Mouse (Mus musculus): ENCODE measurements around the gene Nprl2.
"Not testable (repeated sequence)": the region's sequence is repeated elsewhere in the genome, so short reads cannot be mapped to it uniquely, and the experiment has no call there.

Nprl2 gene

GRCm38 (mm10) chr9:107553541-107554318 is 11.7 kb downstream of the Nprl2 start:
- in situ Hi-C loops (cut with MseI, MboI), result no loop called here

GRCm38 (mm10) chr9:107554319-107554825 is 12.3 kb downstream of the Nprl2 start:
- in situ Hi-C loops (cut with MseI, MboI), result no loop called here

- in situ Hi-C loops (cut with MseI, MboI), result no loop called here
Measured at GRCm38 (mm10) chr9:107555031-107555457, 13.0 kb downstream of the Nprl2 start.

DNA sequence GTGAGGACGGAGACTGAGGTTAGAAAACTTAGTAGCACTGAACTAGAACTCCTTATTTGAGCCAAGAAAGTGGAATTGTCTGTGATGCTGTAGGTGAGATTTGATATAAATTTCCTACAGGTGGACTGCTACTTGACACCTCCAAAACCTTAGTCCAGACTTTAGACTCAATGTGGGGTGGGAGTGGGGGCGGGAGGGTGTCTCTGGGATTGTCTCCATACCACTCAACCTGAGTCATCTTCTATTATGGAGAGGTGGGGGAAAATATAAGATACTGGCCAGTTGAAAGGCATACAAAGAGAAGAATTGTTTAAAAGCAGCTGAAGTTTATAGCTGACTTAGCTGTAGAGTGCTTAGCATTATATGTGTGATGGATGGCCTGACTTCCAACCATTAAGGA is 13.7 kb downstream of the Nprl2 start:
- in situ Hi-C loops (cut with MseI, MboI), result no loop called here

GRCm38 (mm10) chr9:107556346-107556745 is 14.3 kb downstream of the Nprl2 start:
- in situ Hi-C loops (cut with MseI, MboI), result no loop called here

- in situ Hi-C loops (cut with MseI, MboI), result no loop called here
Measured at GRCm38 (mm10) chr9:107563029-107563581, 21.1 kb downstream of the Nprl2 start, which contains the start of gene Tusc2. Gene Tusc2 (plus strand): TSS chr9:107563255.

- in situ Hi-C loops (cut with MseI, MboI), result not testable (repeated sequence)
Measured at GRCm38 (mm10) chr9:107565556-107565955, 23.5 kb downstream of the Nprl2 start.

- in situ Hi-C loops (cut with MseI, MboI), result no loop called here
Measured at GRCm38 (mm10) chr9:107566041-107566709, 24.1 kb downstream of the Nprl2 start.

GRCm38 (mm10) chr9:107566855-107567254 is 24.8 kb downstream of the Nprl2 start:
- in situ Hi-C loops (cut with MseI, MboI), result no loop called here

- in situ Hi-C loops (cut with MseI, MboI), result no loop called here
Measured at GRCm38 (mm10) chr9:107567702-107568319, 25.8 kb downstream of the Nprl2 start, which contains the start of gene Hyal2. Gene Hyal2 (plus strand): TSS chr9:107567945.

- in situ Hi-C loops (cut with MseI, MboI), result no loop called here
Measured at GRCm38 (mm10) chr9:107568331-107569261, 26.6 kb downstream of the Nprl2 start.

DNA sequence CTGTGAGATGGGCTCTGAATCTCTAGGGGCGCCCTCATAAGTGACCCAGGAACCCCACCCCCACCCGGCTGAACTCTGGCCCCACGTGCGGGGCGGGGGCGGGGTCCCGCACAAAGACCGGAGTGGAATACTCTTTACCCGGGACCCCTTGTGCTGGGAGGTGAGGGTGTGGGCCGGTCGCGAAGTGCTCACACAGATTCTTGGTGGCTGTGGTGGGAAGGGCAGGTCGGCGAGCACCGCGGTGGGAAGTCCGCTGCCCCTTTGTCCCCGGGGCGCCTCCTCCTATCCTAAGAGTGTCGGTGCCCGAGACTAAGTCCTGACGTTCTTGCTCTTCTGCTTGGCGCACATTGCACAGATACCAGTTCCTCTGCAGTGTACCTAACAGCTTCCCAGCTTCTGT is 27.2 kb downstream of the Nprl2 start:
- in situ Hi-C loops (cut with MseI, MboI), result no loop called here

- in situ Hi-C loops (cut with MseI, MboI), result no loop called here
Measured at GRCm38 (mm10) chr9:107570016-107570415, 28.0 kb downstream of the Nprl2 start.

GRCm38 (mm10) chr9:107570845-107571244 is 28.8 kb downstream of the Nprl2 start:
- in situ Hi-C loops (cut with MseI, MboI), result no loop called here

DNA sequence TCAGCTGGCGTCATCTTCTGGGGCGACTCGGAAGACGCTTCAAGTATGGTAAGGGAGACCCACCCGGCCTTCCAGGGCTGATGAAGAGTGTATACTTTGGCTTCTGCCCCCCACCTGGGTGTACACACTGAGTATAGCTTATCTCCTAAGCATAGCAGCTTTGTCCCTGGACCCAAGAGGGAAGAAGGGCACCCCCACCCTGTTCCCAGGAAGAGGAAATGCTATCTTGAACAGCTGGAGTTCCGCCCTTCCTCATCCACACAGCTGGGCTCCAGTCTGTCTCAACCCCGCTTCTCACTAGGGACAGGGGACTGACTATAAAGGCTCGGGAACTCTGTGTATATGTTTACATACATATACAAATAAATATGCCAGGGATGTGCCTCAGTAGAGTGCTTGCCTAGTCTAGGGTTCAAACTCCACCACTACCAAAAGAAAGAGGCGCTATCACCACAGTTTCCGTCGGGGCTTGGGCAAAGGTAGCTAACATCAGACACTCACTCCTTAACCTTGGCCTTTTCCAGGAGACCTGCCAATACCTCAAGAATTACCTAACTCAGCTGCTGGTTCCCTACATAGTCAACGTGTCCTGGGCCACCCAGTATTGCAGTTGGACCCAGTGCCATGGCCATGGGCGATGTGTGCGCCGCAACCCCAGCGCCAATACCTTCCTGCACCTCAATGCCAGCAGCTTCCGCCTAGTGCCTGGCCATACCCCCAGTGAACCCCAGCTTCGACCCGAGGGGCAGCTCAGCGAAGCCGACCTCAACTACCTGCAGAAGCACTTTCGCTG is 29.7 kb downstream of the Nprl2 start:
- in situ Hi-C loops (cut with MseI, MboI), result no loop called here

GRCm38 (mm10) chr9:107572327-107572662 is 30.3 kb downstream of the Nprl2 start:
- in situ Hi-C loops (cut with MseI, MboI), result no loop called here

- in situ Hi-C loops (cut with MseI, MboI), result not testable (repeated sequence)
Measured at GRCm38 (mm10) chr9:107573774-107574173, 31.7 kb downstream of the Nprl2 start.

- in situ Hi-C loops (cut with MseI, MboI), result no loop called here
Measured at GRCm38 (mm10) chr9:107575579-107576356, 33.7 kb downstream of the Nprl2 start.

GRCm38 (mm10) chr9:107576357-107577107 is 34.5 kb downstream of the Nprl2 start, which contains the start of gene Hyal1:
Gene Hyal1 (plus strand): TSS chr9:107576927.
- in situ Hi-C loops (cut with MseI, MboI), result no loop called here
